Mouse (Mus musculus) cortical plate, adult 2 months (tissue): ENCODE measurements at regions not wholly inside any gene's neighbourhood (a gene's known extent, or its start where the extent isn't known, plus 50 kb on each side); places are given as distances from the start of the nearest gene placed in this dataset.

Experiments
- CTCF ChIP-seq: fragments of 200-500 bp; IDR thresholded peaks from 2 replicates; pipeline ENCODE4 v1.5.1; 2011; ENCODE audit warnings: mild to moderate bottlenecking, control low read depth, low read length; ENCODE audit not compliant: insufficient read depth; ENCODE audit errors: extremely low read depth
- POLR2A ChIP-seq: fragments of 200-500 bp; IDR thresholded peaks from 2 replicates; pipeline ENCODE4 v1.6.1; 2011; ENCODE audit warnings: mild to moderate bottlenecking, low read length, control low read depth; ENCODE audit not compliant: insufficient read depth; ENCODE audit errors: extremely low read depth

DNA sequence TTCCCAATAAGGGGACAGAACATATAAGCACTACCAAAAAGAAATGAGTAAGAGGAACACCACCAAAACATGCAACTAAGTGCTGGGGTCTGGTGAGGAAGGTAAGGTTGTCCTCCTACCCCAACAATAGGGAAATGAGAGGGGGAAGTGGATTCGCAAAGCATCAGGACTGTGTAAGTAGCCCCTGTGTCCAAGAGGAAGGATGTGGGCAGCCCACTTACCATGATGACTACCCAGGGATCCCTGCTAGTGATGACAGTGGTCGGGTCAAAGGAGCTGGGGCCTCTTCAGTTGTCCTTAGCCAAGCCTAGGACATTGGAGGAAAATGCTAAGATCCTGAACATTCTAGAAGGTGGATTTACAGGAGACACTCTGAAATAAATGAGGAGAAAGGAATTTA, 109.1 kb upstream of the Gls start:
- no peak for TF ChIP-seq CTCF
- no peak for TF ChIP-seq POLR2A
